Mouse (Mus musculus): ENCODE results near the gene Cavin3.

- no peak for TF ChIP-seq CTCF (IDR thresholded peaks at IDR 0.05; ENCODE audit: control insufficient read depth, insufficient read depth, insufficient replicate concordance, low read depth, low read length)
- no peak for TF ChIP-seq POLR2A (IDR thresholded peaks at IDR 0.05; ENCODE audit: control insufficient read depth, low read depth, low read length)
These were observed 34.7 kb upstream of the Cavin3 start for GRCm38 (mm10) chr7:105516669-105517360.
